Mouse (Mus musculus): ENCODE measurements at regions not wholly inside any gene's neighbourhood (a gene's known extent, or its start where the extent isn't known, plus 50 kb on each side); places are given as distances from the start of the nearest gene placed in this dataset.
A peak's percentile ranks its signal among the peaks of the same experiment; 100 is the strongest.

DNA sequence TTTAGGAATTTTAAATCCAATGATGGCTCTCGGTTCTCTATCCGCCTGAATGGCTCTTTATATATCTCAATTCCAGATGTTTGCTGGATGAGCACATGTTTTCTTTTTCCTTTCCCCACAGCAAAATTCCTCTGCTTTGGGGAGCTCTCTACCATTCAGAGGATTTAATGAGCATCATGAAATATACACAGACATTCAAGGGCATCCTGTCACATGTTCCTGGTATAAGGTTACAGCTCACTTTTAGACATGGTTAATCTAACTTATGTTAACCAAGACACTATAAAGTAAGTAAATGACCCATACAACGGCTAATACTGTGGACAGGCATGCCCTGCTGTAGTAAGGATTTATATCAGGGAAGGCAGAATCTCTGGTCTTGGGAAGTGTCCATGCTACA is 106.9 kb upstream of the Igsf10 start:
- H3K27me3 ChIP-seq, result no peaks in the 10 kb centered on the region
- 77% methylated on average over 3 of the region's 3 CpGs for WGBS
- no peak overlapping the region for H3K27ac ChIP-seq
- no peaks in the 10 kb centered on the region for H3K4me1 ChIP-seq
- no peak overlapping the region for H3K4me2 ChIP-seq
- no peaks in the 10 kb centered on the region for H3K36me3 ChIP-seq (ENCODE audit: poor library complexity, severe bottlenecking)
- H3K9ac ChIP-seq, result no peak overlapping the region
- no peaks in the 10 kb centered on the region for H3K9me3 ChIP-seq (replicated peaks)
- no peak for ATAC-seq
- no peak overlapping the region for H3K4me3 ChIP-seq

DNA sequence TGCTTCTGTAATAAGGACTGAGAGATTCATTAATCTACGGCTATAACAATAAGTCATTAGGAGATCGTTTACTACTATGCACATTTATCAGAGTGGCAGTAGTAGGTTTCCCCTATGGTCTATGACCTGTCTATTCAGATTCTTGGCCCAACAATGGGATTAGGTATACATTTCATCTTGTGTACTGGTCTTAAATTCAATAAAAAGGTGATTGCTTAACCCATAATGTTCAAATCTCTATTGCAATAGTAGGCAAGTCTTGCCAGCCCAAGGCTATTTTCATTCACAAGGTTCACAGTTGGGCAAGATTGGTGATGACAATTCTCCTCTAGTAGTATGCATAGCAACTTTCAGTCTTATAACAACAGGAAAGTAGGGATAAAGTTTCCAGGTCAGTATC is 79.4 kb upstream of the Igsf10 start:
- Histone ChIP-seq H3K9ac (no peak overlapping the region), H3K27ac (no peak overlapping the region), H3K4me1 (no peaks in the 10 kb centered on the region), H3K9me3 (replicated peaks) (no peaks in the 10 kb centered on the region), H3K4me2 (no peak overlapping the region), H3K36me3 (ENCODE audit: poor library complexity, severe bottlenecking) (no peaks in the 10 kb centered on the region), H3K27me3 (no peaks in the 10 kb centered on the region), H3K4me3 (no peak overlapping the region)
- no peak for ATAC-seq
- WGBS, result 92% methylated on average over 2 of the region's 2 CpGs

DNA sequence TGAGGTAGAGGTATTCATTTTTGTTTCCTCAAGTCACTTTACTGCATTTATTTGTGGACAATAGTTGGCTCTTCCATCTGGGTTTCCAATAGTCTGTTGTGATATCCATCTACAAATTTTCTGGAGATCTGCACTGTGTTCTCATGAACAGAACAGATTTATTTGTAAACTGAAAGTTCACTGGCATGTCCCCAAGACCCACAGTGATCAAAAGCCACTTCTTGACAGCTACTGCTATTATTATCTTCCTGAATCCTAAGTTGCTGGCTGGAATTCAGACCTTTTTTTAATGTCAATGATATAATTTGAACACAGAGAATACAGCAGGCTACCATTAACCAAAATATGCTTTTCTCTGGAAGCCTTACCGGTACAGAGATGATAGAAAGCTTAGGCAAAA is 64.9 kb upstream of the Igsf10 start:
- WGBS, result 77% methylated on average over 1 of the region's 1 CpGs
- no peak overlapping the region for H3K9ac ChIP-seq

DNA sequence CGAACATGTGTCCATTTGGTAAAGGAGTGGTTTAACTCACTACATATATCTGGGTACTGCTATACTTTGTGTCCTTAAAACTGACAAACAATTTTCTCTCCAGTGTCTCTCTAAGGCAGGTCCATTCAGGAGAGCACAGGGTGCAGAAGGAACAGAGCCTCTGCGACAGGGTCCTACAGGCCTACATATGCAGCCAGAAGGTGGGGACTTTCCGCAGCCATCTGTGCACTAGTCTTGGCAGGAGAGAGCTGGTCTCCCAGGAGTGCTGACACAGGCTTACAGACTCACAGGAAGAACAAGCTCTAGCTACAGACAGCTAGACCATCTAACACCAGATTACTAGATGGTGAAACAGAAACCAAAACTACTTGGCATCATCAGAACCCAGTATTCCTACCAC is 61.8 kb upstream of the Igsf10 start:
- Histone ChIP-seq H3K4me2 (no peak overlapping the region), H3K36me3 (ENCODE audit: poor library complexity, severe bottlenecking) (no peaks in the 10 kb centered on the region), H3K9ac (no peak overlapping the region), H3K27me3 (no peaks in the 10 kb centered on the region), H3K27ac (no peak overlapping the region), H3K4me1 (no peaks in the 10 kb centered on the region), H3K9me3 (replicated peaks) (no peaks in the 10 kb centered on the region), H3K4me3 (no peak overlapping the region)
- no peak for ATAC-seq
- 95% methylated on average over 3 of the region's 3 CpGs for WGBS

More for the DNA sequence above, 64.9 kb upstream of the Igsf10 start:
- Histone ChIP-seq H3K27ac (no peak overlapping the region), H3K4me1 (no peaks in the 10 kb centered on the region), H3K4me3 (no peak overlapping the region), H3K27me3 (no peaks in the 10 kb centered on the region), H3K36me3 (ENCODE audit: poor library complexity, severe bottlenecking) (no peaks in the 10 kb centered on the region), H3K9me3 (replicated peaks) (no peaks in the 10 kb centered on the region), H3K4me2 (no peak overlapping the region)
- ATAC-seq, result no peak

DNA sequence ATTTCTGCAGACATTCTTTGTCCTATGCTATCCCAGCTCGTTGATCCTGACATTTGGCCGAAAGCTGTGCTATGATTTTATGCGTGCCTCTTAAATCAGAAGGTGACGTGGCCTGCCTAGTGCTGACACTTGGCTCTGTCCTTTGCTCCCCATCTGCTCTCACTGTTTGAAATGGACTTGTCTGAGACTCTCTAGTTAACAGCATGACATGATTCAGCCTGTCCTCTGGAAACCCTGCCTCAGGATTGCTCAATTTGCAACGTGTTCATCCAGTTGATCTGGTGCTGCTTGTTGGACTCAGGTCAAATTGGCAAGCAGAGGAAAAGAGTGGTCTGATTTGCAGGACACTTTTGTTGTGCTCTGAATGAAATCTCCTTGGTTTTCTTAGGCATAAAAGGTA is 57.7 kb upstream of the Igsf10 start:
- no peak overlapping the region for H3K4me3 ChIP-seq
- 84% methylated on average over 5 of the region's 5 CpGs for WGBS
- no peak overlapping the region for H3K4me2 ChIP-seq
- H3K27ac ChIP-seq, result no peak overlapping the region
- no peaks in the 10 kb centered on the region for H3K4me1 ChIP-seq
- no peak overlapping the region for H3K9ac ChIP-seq
- H3K36me3 ChIP-seq (ENCODE audit: poor library complexity, severe bottlenecking), result no peaks in the 10 kb centered on the region
- H3K9me3 ChIP-seq (replicated peaks), result no peaks in the 10 kb centered on the region
- H3K27me3 ChIP-seq, result no peaks in the 10 kb centered on the region
- ATAC-seq, result peak; percentile 36

DNA sequence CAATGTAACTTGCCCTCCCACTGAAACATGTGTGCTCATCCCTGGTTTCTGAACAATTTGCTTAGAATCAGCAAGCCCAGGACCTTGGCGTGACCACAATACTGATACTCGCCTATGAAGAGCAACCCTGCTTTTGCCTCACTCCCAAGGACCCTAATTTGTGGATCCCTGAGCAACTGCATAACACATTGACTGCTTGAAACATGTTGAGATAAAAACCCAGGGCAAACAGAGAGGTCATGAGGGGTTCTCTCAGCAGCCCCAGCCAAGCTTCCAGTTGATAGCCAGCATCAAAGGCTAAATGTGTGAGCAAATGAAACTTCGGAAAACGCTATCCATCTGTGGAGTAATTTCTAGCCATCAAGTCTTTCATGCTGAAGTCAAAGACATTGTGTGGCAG is 57.2 kb upstream of the Igsf10 start:
- WGBS, result 90% methylated on average over 4 of the region's 4 CpGs
- 0 out of 2 replicates have a peak, but pooled peaks have one; percentile 13 for ATAC-seq
- Histone ChIP-seq H3K4me1 (no peaks in the 10 kb centered on the region), H3K36me3 (ENCODE audit: poor library complexity, severe bottlenecking) (no peaks in the 10 kb centered on the region), H3K4me2 (no peak overlapping the region), H3K9me3 (replicated peaks) (no peaks in the 10 kb centered on the region), H3K4me3 (no peak overlapping the region), H3K27me3 (no peaks in the 10 kb centered on the region), H3K27ac (no peak overlapping the region), H3K9ac (no peak overlapping the region)

Measured in forebrain, embryonic 13.5 days (tissue).